Mouse (Mus musculus): ENCODE measurements at regions not wholly inside any gene's neighbourhood (a gene's known extent, or its start where the extent isn't known, plus 50 kb on each side); places are given as distances from the start of the nearest gene placed in this dataset.

DNA sequence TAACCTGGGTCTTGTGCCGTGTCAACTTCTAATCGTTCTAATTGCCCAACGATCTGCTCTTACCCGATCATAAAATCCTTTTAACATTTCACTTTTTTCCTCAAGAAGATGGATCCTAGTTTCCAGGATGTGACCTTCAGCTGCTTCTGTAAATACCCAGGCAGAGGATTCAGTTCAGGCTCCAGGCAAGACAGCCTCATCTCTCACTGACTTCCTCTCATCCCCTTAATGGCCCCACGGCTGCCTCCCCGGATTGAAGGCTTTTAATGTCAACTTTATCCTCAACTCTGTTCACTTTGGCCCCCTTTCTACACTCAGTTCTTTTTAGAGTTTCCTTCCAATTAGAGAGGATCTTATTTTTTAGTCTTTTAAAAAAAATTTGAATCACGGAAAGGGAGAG, 91.0 kb upstream of the Cxxc4 start:
- H3K36me3 ChIP-seq (ENCODE audit: control insufficient read depth, insufficient read depth, low read length): no peaks in the 10 kb centered on the region
- H3K9ac ChIP-seq (ENCODE audit: low read length): no peak overlapping the region
- H3K4me3 ChIP-seq (ENCODE audit: low read depth, low read length): no peak overlapping the region
- DNase-seq (ENCODE audit: low spot score) (no peak), ATAC-seq (ENCODE audit: insufficient number of reproducible peaks, low FRiP score, low TSS enrichment, low read depth) (no peak)
- no peaks in the 10 kb centered on the region for H3K27me3 ChIP-seq (ENCODE audit: control insufficient read depth, insufficient read depth, low read length)
- WGBS: 16% methylated on average over 7 of the region's 7 CpGs
- H3K27ac ChIP-seq (replicated peaks; ENCODE audit: low read depth, low read length): no peak overlapping the region
- no peaks in the 10 kb centered on the region for H3K9me3 ChIP-seq (ENCODE audit: control insufficient read depth, low read length)
- H3K4me1 ChIP-seq (ENCODE audit: control insufficient read depth, insufficient read depth, low read length): peaks cover 5% of the 10 kb centered on the region; the same call in 1 of the 2 replicates
- H3K4me2 ChIP-seq (ENCODE audit: low read depth, severe bottlenecking): no peak overlapping the region

- Histone ChIP-seq H3K27ac (replicated peaks; ENCODE audit: low read depth, low read length) (no peak overlapping the region), H3K4me1 (ENCODE audit: control insufficient read depth, insufficient read depth, low read length) (peaks cover 5% of the 10 kb centered on the region; the same call in 1 of the 2 replicates), H3K36me3 (ENCODE audit: control insufficient read depth, insufficient read depth, low read length) (no peaks in the 10 kb centered on the region), H3K27me3 (ENCODE audit: control insufficient read depth, insufficient read depth, low read length) (no peaks in the 10 kb centered on the region), H3K4me2 (ENCODE audit: low read depth, severe bottlenecking) (no peak overlapping the region), H3K9ac (ENCODE audit: low read length) (no peak overlapping the region), H3K4me3 (ENCODE audit: low read depth, low read length) (no peak overlapping the region), H3K9me3 (ENCODE audit: control insufficient read depth, low read length) (no peaks in the 10 kb centered on the region)
- 84% methylated on average over 3 of the region's 3 CpGs for WGBS
- DNase-seq (ENCODE audit: low spot score): no peak
- peak; percentile 23; the same call in 1 of the 2 replicates for ATAC-seq (ENCODE audit: insufficient number of reproducible peaks, low FRiP score, low TSS enrichment, low read depth)
Measured at GRCm38 (mm10) chr3:134145935-134146334, 90.3 kb upstream of the Cxxc4 start.

DNA sequence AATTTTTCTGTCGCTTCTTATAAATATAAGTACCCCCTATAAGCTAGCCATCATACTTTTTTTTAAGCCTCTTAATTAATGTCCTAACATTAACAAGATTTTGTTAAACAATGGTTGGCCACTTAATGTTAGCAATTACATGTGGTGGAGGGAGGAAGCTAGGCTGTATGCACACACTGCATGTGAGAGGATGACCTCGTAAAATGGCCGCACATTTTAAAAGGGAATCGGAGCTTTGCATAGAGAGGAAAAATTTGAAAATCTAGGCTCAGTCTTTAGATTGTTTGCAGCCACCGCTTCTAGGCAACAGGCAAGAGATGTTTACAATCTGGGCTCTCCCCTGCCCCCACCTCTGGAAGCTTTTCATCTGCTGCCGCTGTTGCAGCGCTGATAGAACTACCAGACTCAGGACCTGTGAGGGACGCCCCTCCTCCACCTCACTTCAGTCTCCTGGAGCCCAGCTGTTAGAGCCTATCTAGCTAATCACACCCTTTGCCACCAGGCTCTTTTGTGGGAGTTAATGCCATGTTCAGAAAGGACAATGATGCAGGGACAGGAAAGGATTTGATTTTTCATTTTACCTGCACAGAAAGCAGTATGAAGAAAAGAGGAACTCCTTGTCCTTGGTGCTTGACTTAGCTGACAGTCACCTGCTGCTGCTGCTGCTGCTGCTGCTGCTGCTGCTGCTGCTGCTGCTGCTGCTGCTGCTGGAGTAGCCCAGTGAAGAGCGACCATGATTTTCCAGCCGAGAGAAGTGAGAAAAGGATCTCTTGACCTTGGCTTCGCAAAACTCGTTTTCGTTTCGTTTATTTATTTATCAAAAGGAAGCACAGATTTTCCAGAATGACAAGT, 89.7 kb upstream of the Cxxc4 start:
- no peaks in the 10 kb centered on the region for H3K9me3 ChIP-seq (ENCODE audit: control insufficient read depth, low read length)
- no peaks in the 10 kb centered on the region for H3K36me3 ChIP-seq (ENCODE audit: control insufficient read depth, insufficient read depth, low read length)
- DNase-seq (ENCODE audit: low spot score) (peak; percentile 80), ATAC-seq (ENCODE audit: insufficient number of reproducible peaks, low FRiP score, low TSS enrichment, low read depth) (peak; percentile 91)
- H3K27ac ChIP-seq (replicated peaks; ENCODE audit: low read depth, low read length): no peak overlapping the region
- 13% methylated on average over 14 of the region's 14 CpGs for WGBS
- peaks cover 5% of the 10 kb centered on the region; the same call in 1 of the 2 replicates for H3K4me1 ChIP-seq (ENCODE audit: control insufficient read depth, insufficient read depth, low read length)
- no peaks in the 10 kb centered on the region for H3K27me3 ChIP-seq (ENCODE audit: control insufficient read depth, insufficient read depth, low read length)
- 0 out of 2 replicates have a peak overlapping the region, but pooled peaks have one; percentile 24 for H3K9ac ChIP-seq (ENCODE audit: low read length)
- no peak overlapping the region for H3K4me3 ChIP-seq (ENCODE audit: low read depth, low read length)
- H3K4me2 ChIP-seq (ENCODE audit: low read depth, severe bottlenecking): peak overlapping the region; percentile 39

DNA sequence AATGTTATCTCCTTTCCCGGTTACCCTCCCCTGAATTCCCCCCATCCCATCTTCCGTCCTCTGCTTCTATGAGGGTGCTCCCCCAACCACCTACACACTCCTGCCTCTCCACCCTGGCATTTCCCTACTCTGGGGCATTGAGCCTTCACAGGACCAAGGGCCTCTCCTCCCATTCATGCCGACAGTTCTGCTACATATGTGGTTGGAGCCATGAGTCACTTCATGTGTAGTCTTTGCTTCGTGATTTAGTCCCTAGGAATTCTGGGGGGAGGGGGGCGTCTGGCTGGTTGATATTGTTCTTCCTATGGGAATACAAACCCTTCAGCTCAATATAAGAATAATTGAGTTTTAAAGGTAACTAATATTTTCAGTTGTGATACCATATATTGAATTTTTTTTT, 74.0 kb upstream of the Cxxc4 start:
- Histone ChIP-seq H3K9me3 (ENCODE audit: control insufficient read depth, low read length) (no peaks in the 10 kb centered on the region), H3K27ac (replicated peaks; ENCODE audit: low read depth, low read length) (no peak overlapping the region), H3K9ac (ENCODE audit: low read length) (no peak overlapping the region), H3K36me3 (ENCODE audit: control insufficient read depth, insufficient read depth, low read length) (no peaks in the 10 kb centered on the region), H3K4me2 (ENCODE audit: low read depth, severe bottlenecking) (no peak overlapping the region), H3K4me1 (ENCODE audit: control insufficient read depth, insufficient read depth, low read length) (no peaks in the 10 kb centered on the region), H3K4me3 (ENCODE audit: low read depth, low read length) (no peak overlapping the region), H3K27me3 (ENCODE audit: control insufficient read depth, insufficient read depth, low read length) (no peaks in the 10 kb centered on the region)
- ATAC-seq (ENCODE audit: insufficient number of reproducible peaks, low FRiP score, low TSS enrichment, low read depth) (no peak), DNase-seq (ENCODE audit: low spot score) (no peak)
- whole genome bisulfite sequencing: 89% methylated on average over 5 of the region's 5 CpGs

GRCm38 (mm10) chr3:134169922-134170321, 66.4 kb upstream of the Cxxc4 start:
- Histone ChIP-seq H3K27me3 (ENCODE audit: control insufficient read depth, insufficient read depth, low read length) (no peaks in the 10 kb centered on the region), H3K9ac (ENCODE audit: low read length) (no peak overlapping the region), H3K9me3 (ENCODE audit: control insufficient read depth, low read length) (no peaks in the 10 kb centered on the region), H3K4me1 (ENCODE audit: control insufficient read depth, insufficient read depth, low read length) (no peaks in the 10 kb centered on the region), H3K27ac (replicated peaks; ENCODE audit: low read depth, low read length) (no peak overlapping the region), H3K4me3 (ENCODE audit: low read depth, low read length) (no peak overlapping the region), H3K36me3 (ENCODE audit: control insufficient read depth, insufficient read depth, low read length) (no peaks in the 10 kb centered on the region), H3K4me2 (ENCODE audit: low read depth, severe bottlenecking) (no peak overlapping the region)
- 55% methylated on average over 1 of the region's 1 CpGs for WGBS
- DNase-seq (ENCODE audit: low spot score) (no peak), ATAC-seq (ENCODE audit: insufficient number of reproducible peaks, low FRiP score, low TSS enrichment, low read depth) (no peak)

- Histone ChIP-seq H3K27ac (replicated peaks; ENCODE audit: low read depth, low read length) (no peak overlapping the region), H3K27me3 (ENCODE audit: control insufficient read depth, insufficient read depth, low read length) (no peaks in the 10 kb centered on the region), H3K4me2 (ENCODE audit: low read depth, severe bottlenecking) (no peak overlapping the region), H3K4me1 (ENCODE audit: control insufficient read depth, insufficient read depth, low read length) (no peaks in the 10 kb centered on the region), H3K9me3 (ENCODE audit: control insufficient read depth, low read length) (no peaks in the 10 kb centered on the region), H3K4me3 (ENCODE audit: low read depth, low read length) (no peak overlapping the region), H3K9ac (ENCODE audit: low read length) (no peak overlapping the region), H3K36me3 (ENCODE audit: control insufficient read depth, insufficient read depth, low read length) (no peaks in the 10 kb centered on the region)
- ATAC-seq (ENCODE audit: insufficient number of reproducible peaks, low FRiP score, low TSS enrichment, low read depth) (no peak), DNase-seq (ENCODE audit: low spot score) (no peak)
- 63% methylated on average over 3 of the region's 3 CpGs for WGBS
Measured at GRCm38 (mm10) chr3:134172357-134172756, 63.9 kb upstream of the Cxxc4 start.

DNA sequence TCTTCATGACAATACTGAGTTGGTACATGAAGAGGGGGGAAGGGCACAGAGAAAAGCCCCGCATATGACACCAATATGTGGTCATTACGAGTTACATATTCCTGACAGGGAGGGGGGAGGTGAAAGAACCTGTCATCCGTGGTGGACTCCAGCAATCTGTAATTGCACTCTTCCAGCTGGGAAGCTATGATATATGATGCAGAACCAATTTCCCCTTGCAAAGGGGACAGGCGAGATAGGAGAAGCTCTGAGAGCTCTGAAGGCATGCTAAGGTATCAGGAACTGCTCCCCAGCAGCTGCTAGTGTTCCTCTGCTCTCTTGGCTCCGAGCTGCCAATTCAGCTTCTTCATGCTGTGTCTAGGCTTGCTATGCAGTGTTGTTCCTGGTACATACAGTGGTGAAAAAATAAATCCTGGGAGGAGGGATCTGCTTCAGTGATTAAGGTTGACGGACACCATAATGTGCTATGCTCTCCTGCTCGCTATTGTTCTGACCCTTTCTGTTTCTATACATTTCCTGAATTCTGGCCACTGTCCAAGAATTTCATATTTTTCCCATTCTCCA, 57.7 kb upstream of the Cxxc4 start:
- no peak for ATAC-seq (ENCODE audit: insufficient number of reproducible peaks, low FRiP score, low TSS enrichment, low read depth)
- H3K27ac ChIP-seq (replicated peaks; ENCODE audit: low read depth, low read length): no peak overlapping the region

GRCm38 (mm10) chr3:134184042-134184441, 52.2 kb upstream of the Cxxc4 start:
- Histone ChIP-seq H3K36me3 (ENCODE audit: control insufficient read depth, insufficient read depth, low read length) (no peaks in the 10 kb centered on the region), H3K4me2 (ENCODE audit: low read depth, severe bottlenecking) (no peak overlapping the region), H3K4me3 (ENCODE audit: low read depth, low read length) (no peak overlapping the region), H3K27ac (replicated peaks; ENCODE audit: low read depth, low read length) (no peak overlapping the region), H3K9me3 (ENCODE audit: control insufficient read depth, low read length) (no peaks in the 10 kb centered on the region), H3K9ac (ENCODE audit: low read length) (no peak overlapping the region), H3K4me1 (ENCODE audit: control insufficient read depth, insufficient read depth, low read length) (no peaks in the 10 kb centered on the region), H3K27me3 (ENCODE audit: control insufficient read depth, insufficient read depth, low read length) (no peaks in the 10 kb centered on the region)
- no peak for DNase-seq (ENCODE audit: low spot score)
- WGBS: 56% methylated on average over 4 of the region's 4 CpGs
- no peak for ATAC-seq (ENCODE audit: insufficient number of reproducible peaks, low FRiP score, low TSS enrichment, low read depth)

More for the DNA sequence above, 57.7 kb upstream of the Cxxc4 start:
- H3K36me3 ChIP-seq (ENCODE audit: control insufficient read depth, insufficient read depth, low read length): no peaks in the 10 kb centered on the region
- WGBS: 76% methylated on average over 7 of the region's 7 CpGs
- no peak overlapping the region for H3K4me2 ChIP-seq (ENCODE audit: low read depth, severe bottlenecking)
- no peaks in the 10 kb centered on the region for H3K4me1 ChIP-seq (ENCODE audit: control insufficient read depth, insufficient read depth, low read length)
- no peak overlapping the region for H3K9ac ChIP-seq (ENCODE audit: low read length)
- no peak for DNase-seq (ENCODE audit: low spot score)
- H3K9me3 ChIP-seq (ENCODE audit: control insufficient read depth, low read length): no peaks in the 10 kb centered on the region
- H3K27me3 ChIP-seq (ENCODE audit: control insufficient read depth, insufficient read depth, low read length): no peaks in the 10 kb centered on the region
- no peak overlapping the region for H3K4me3 ChIP-seq (ENCODE audit: low read depth, low read length)

All from limb, embryonic 11.5 days (tissue).